Mouse (Mus musculus) megakaryocyte, embryonic 14.5 days (primary cell): ENCODE data around the gene Nfkbie.

ENCODE experiments used
- FLI1 ChIP-seq: IDR thresholded peaks from 2 replicates; pipeline ENCODE4 v1.6.1; 2012; ENCODE audit warnings: low read length, inconsistent platforms, mixed read lengths
- GATA1 ChIP-seq: IDR thresholded peaks from 3 replicates; pipeline ENCODE4 v1.6.1; 2012; ENCODE audit warnings: mixed read lengths, low read length, inconsistent platforms, borderline replicate concordance

GRCm38 (mm10) chr17:45506700-45507189 is 48.8 kb upstream of the Nfkbie start, which contains the start of gene Aars2:
- TF ChIP-seq GATA1 (no peak), FLI1 (no peak)
